Mouse (Mus musculus) MEL (cell line): Measurements from ENCODE around the gene Bzw2. TPM values are rescaled to one million over a fixed set of nuclear protein-coding genes. Genes with fewer than 3 reads are reported as not detected.

Experiments used
- DNase-seq: peaks from one replicate; pipeline ENCODE4 v3.0.0; 2011; ENCODE audit warnings: low read depth, low spot score
- H3K27ac ChIP-seq: 2 replicates; pipeline ENCODE4 v1.5.1; 2012; ENCODE audit warnings: low read depth, mild to moderate bottlenecking, control low read depth, low read length, moderate library complexity; ENCODE audit not compliant: control insufficient read depth
- H3K27me3 ChIP-seq, 2 experiments: fragments of 150-350 bp in 1 of 2; sonication (generic) in 1 of 2; 2 replicates each; pipeline ENCODE4 v1.6.1; 2012; ENCODE audit warnings: low read length in 2 of 2, mild to moderate bottlenecking in 2 of 2, improper control_type of control experiment in 1 of 2, moderate library complexity in 1 of 2; ENCODE audit not compliant: insufficient read depth in 2 of 2, control insufficient read depth in 1 of 2
- H3K36me3 ChIP-seq, 2 experiments: 2 replicates each; pipeline ENCODE4 v1.6.1; 2012 to 2014; ENCODE audit warnings: low read length in 2 of 2, improper control_type of control experiment in 1 of 2, inconsistent platforms in 1 of 2, mild to moderate bottlenecking in 1 of 2; ENCODE audit not compliant: insufficient read depth in 2 of 2, control insufficient read depth in 1 of 2
- H3K4me1 ChIP-seq, 2 experiments: fragments of 150-350 bp in 1 of 2; sonication (generic) in 1 of 2; 2 replicates each; pipeline ENCODE4 v1.6.1; 2012; ENCODE audit warnings: low read length in 2 of 2, improper control_type of control experiment in 1 of 2, mild to moderate bottlenecking in 1 of 2; ENCODE audit not compliant: insufficient read depth in 2 of 2, control insufficient read depth in 1 of 2
- H3K4me3 ChIP-seq, 2 experiments: fragments of 150-350 bp in 1 of 2; sonication (generic) in 1 of 2; 2 replicates each; pipeline ENCODE4 v1.5.1; 2012; ENCODE audit warnings: low read depth in 2 of 2, low read length in 2 of 2, mild to moderate bottlenecking in 2 of 2, moderate library complexity in 2 of 2, control low read depth in 1 of 2, improper control_type of control experiment in 1 of 2; ENCODE audit not compliant: control insufficient read depth in 1 of 2, insufficient read depth in 1 of 2
- H3K79me2 ChIP-seq: 2 replicates; pipeline ENCODE4 v1.6.1; 2012; ENCODE audit warnings: mild to moderate bottlenecking, low read length, moderate library complexity; ENCODE audit not compliant: control insufficient read depth, poor library complexity, insufficient read depth
- H3K9ac ChIP-seq: 2 replicates; pipeline ENCODE4 v1.6.1; 2012; ENCODE audit warnings: low read depth, mild to moderate bottlenecking, control low read depth, low read length, moderate library complexity; ENCODE audit not compliant: control insufficient read depth, poor library complexity, severe bottlenecking
- H3K9me3 ChIP-seq: fragments of 150-350 bp; sonication (generic); replicated peaks from 2 replicates; pipeline ENCODE4 v1.6.1; 2012; ENCODE audit warnings: mild to moderate bottlenecking, low read length, improper control_type of control experiment, moderate library complexity; ENCODE audit not compliant: insufficient read depth
- CHD1 ChIP-seq: IDR thresholded peaks from 2 replicates; pipeline ENCODE4 v1.6.1; 2012; ENCODE audit warnings: low read depth, mild to moderate bottlenecking, inconsistent platforms, low read length, improper control_type of control experiment
- CHD2 ChIP-seq: IDR thresholded peaks from 2 replicates; pipeline ENCODE4 v1.6.1; 2011; ENCODE audit warnings: low read length, improper control_type of control experiment
- CTCF ChIP-seq, 3 experiments: IDR thresholded peaks in 2 of 3; conservative IDR thresholded peaks in 1 of 3; 2 replicates each; pipeline ENCODE4 v1.5.1; 2011 to 2012; ENCODE audit warnings: low read length in 3 of 3, low read depth in 2 of 3, mild to moderate bottlenecking in 2 of 3, improper control_type of control experiment in 1 of 3, inconsistent platforms in 1 of 3, mixed read lengths in 1 of 3, moderate library complexity in 1 of 3; ENCODE audit not compliant: control insufficient read depth in 1 of 3, insufficient read depth in 1 of 3, poor library complexity in 1 of 3, severe bottlenecking in 1 of 3
- ETS1 ChIP-seq: IDR thresholded peaks from 2 replicates; pipeline ENCODE4 v1.6.1; 2012; ENCODE audit warnings: low read depth, mild to moderate bottlenecking, inconsistent platforms, low read length, improper control_type of control experiment, moderate library complexity
- GATA1 ChIP-seq: IDR thresholded peaks from 2 replicates; pipeline ENCODE4 v1.6.1; 2011; ENCODE audit warnings: low read depth, low read length, improper control_type of control experiment
- HCFC1 ChIP-seq: IDR thresholded peaks from 2 replicates; pipeline ENCODE4 v1.6.1; 2012; ENCODE audit warnings: low read depth, mild to moderate bottlenecking, inconsistent platforms, low read length, improper control_type of control experiment, moderate library complexity
- JUND ChIP-seq: IDR thresholded peaks from 2 replicates; pipeline ENCODE4 v1.6.1; 2011; ENCODE audit warnings: low read depth, mild to moderate bottlenecking, improper control_type of control experiment, low read length
- KAT2A ChIP-seq: conservative IDR thresholded peaks from 2 replicates; pipeline ENCODE4 v1.6.1; 2012; ENCODE audit warnings: low read depth, low read length, improper control_type of control experiment, inconsistent platforms
- MAX ChIP-seq: IDR thresholded peaks from 2 replicates; pipeline ENCODE4 v1.6.1; 2011; ENCODE audit warnings: low read length, improper control_type of control experiment
- MXI1 ChIP-seq: IDR thresholded peaks from 2 replicates; pipeline ENCODE4 v1.6.1; 2011; ENCODE audit warnings: mild to moderate bottlenecking, low read depth, low read length, improper control_type of control experiment
- MYB ChIP-seq: IDR thresholded peaks from 2 replicates; pipeline ENCODE4 v1.6.1; 2011; ENCODE audit warnings: mild to moderate bottlenecking, low read depth, low read length, improper control_type of control experiment
- NELFE ChIP-seq: IDR thresholded peaks from 2 replicates; pipeline ENCODE4 v1.6.1; 2011; ENCODE audit warnings: low read depth, low read length, improper control_type of control experiment
- NRF1 ChIP-seq: IDR thresholded peaks from 2 replicates; pipeline ENCODE4 v1.6.1; 2014; ENCODE audit warnings: low read depth, mild to moderate bottlenecking, inconsistent platforms, low read length, improper control_type of control experiment, moderate library complexity; ENCODE audit not compliant: poor library complexity, insufficient read depth, severe bottlenecking
- POLR2AphosphoS5 ChIP-seq: IDR thresholded peaks from 2 replicates; pipeline ENCODE4 v1.6.1; 2012; ENCODE audit warnings: low read depth, borderline replicate concordance, mild to moderate bottlenecking, inconsistent platforms, low read length, moderate library complexity, mixed read lengths
- RAD21 ChIP-seq: IDR thresholded peaks from 2 replicates; pipeline ENCODE4 v1.6.1; 2011; ENCODE audit warnings: mild to moderate bottlenecking, low read depth, low read length, improper control_type of control experiment
- SIN3A ChIP-seq: IDR thresholded peaks from 2 replicates; pipeline ENCODE4 v1.6.1; 2012; ENCODE audit warnings: low read length, improper control_type of control experiment, inconsistent platforms
- SMC3 ChIP-seq: IDR thresholded peaks from 2 replicates; pipeline ENCODE4 v1.6.1; 2011; ENCODE audit warnings: low read depth, low read length, improper control_type of control experiment
- TAL1 ChIP-seq: IDR thresholded peaks from 2 replicates; pipeline ENCODE4 v1.6.1; 2012; ENCODE audit warnings: mild to moderate bottlenecking, inconsistent platforms, low read length, moderate library complexity, mixed read lengths
- TBP ChIP-seq: IDR thresholded peaks from 2 replicates; pipeline ENCODE4 v1.8.0; 2011; ENCODE audit warnings: low read depth, low read length, improper control_type of control experiment
- TCF12 ChIP-seq: IDR thresholded peaks from 2 replicates; pipeline ENCODE4 v1.6.1; 2014; ENCODE audit warnings: low read depth, mild to moderate bottlenecking, inconsistent platforms, low read length, improper control_type of control experiment, moderate library complexity
- UBTF ChIP-seq: IDR thresholded peaks from 2 replicates; pipeline ENCODE4 v1.6.1; 2012; ENCODE audit warnings: low read depth, mild to moderate bottlenecking, inconsistent platforms, low read length, improper control_type of control experiment, moderate library complexity, borderline replicate concordance; ENCODE audit not compliant: insufficient read depth
- USF1 ChIP-seq: IDR thresholded peaks from 2 replicates; pipeline ENCODE4 v1.6.1; 2014; ENCODE audit warnings: low read depth, mild to moderate bottlenecking, inconsistent platforms, low read length, improper control_type of control experiment, moderate library complexity
- USF2 ChIP-seq, 2 experiments: IDR thresholded peaks; 2 replicates each; pipeline ENCODE4 v1.6.1; 2011 to 2012; ENCODE audit warnings: improper control_type of control experiment in 2 of 2, low read length in 2 of 2, borderline replicate concordance in 1 of 2, inconsistent platforms in 1 of 2, low read depth in 1 of 2, mild to moderate bottlenecking in 1 of 2; ENCODE audit not compliant: insufficient read depth in 1 of 2
- ZC3H11A ChIP-seq: IDR thresholded peaks from 2 replicates; pipeline ENCODE4 v1.6.1; 2012; ENCODE audit warnings: low read depth, mild to moderate bottlenecking, inconsistent platforms, low read length, improper control_type of control experiment
- ZKSCAN1 ChIP-seq: IDR thresholded peaks from 2 replicates; pipeline ENCODE4 v1.6.1; 2012; ENCODE audit warnings: low read depth, mild to moderate bottlenecking, inconsistent platforms, low read length, improper control_type of control experiment, moderate library complexity
- ZNF384 ChIP-seq: IDR thresholded peaks from 2 replicates; pipeline ENCODE4 v1.6.1; 2012; ENCODE audit warnings: low read depth, mild to moderate bottlenecking, inconsistent platforms, low read length, improper control_type of control experiment
- polyA plus RNA-seq, 2 experiments: library from polyadenylated mRNA; stranded (reverse) in 1 of 2; unstranded in 1 of 2; fragments of >175 nt in 1 of 2; fragments of >200 nt in 1 of 2; gene quantifications; 2 replicates each; pipeline versions ENCODE4 v1.2.1 to v1.2.4; 2012; ENCODE audit warnings: low replicate concordance in 2 of 2, low read depth in 1 of 2; ENCODE audit not compliant: insufficient read length in 2 of 2, insufficient read depth in 1 of 2, missing spikeins in 1 of 2
- total RNA-seq: library from RNA; depleted of rRNA; stranded (reverse); fragments of 300-350 nt; gene quantifications from 2 replicates; pipeline ENCODE4 v1.2.3, GENCODE M21; 2012

Gene Bzw2
- total and polyA plus RNA-seq, 3 experiments = 155 to 170 (median 157) TPM

DNA sequence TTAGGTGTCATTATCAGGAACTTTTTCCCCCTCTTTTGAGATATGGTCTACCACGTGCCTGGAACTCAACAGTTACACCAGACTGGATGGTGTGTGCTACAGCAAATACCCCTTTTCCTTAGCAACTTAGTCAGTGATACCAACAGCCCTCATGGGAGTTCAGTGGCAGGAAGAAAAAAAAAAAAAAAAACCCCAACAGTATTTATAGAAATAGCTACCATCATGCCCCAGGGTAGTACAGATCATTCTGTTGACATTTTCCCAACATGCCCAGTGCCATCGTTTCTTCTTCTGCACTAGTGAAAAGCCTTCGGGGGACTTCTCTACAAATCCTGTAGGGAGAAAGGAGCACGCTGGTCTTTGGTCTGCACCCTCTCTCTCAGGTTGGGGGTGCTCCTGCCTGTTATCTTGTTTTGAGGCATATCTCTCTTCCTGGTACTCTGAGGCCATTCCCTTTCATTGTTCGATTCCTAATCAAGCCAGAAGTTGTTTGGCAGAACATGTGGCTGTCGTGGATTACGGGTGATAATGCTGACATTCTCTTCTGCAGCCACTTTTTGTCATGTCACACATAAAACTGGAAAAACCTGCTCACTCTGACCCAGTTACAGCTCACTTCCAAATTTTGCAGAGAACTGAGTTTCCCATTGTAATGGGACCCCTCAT lies 6.4 kb upstream of the Bzw2 start (continued):
- TF ChIP-seq UBTF (no peak), JUND (no peak), GATA1 (peak; percentile 71; the same call in 1 of the 2 replicates), TCF12 (peak; percentile 71)

DNA sequence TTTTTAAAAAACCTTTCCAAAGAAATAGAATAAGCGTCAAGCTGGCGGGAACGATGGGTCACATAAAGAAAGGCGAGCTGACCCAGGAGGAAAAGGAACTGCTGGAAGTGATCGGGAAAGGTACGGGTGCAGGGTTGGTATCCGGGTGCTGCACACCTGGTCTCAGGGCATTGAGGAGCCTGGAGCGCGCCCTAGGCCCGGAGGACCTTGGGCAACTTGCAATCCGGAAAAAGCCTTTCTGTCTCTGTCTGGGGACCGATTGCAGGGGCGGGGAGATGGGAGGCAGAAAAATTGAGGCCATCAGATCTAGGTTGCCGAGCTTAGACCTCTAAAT lies 609 bp downstream of the Bzw2 start:
- H3K4me1 ChIP-seq = peaks cover 0 to 14% of the 10 kb centered on the region in 2 experiments
- DNase-seq = no peak
- peak overlapping the region; percentile 84 for H3K27ac ChIP-seq

GRCm38 (mm10) chr12:36156637-36157303 lies 1.1 kb downstream of the Bzw2 start, which contains the start of gene Ankmy2:
TSS of gene Ankmy2 (plus strand) at chr12:36157114.
- H3K27me3 ChIP-seq = no peaks in the 10 kb centered on the region
- H3K36me3 ChIP-seq = peaks cover 0 to 18% of the 10 kb centered on the region in 2 experiments; a peak in 2 of 4 replicates
- DNase-seq = peak; percentile 96
- H3K4me1 ChIP-seq = peaks cover 0 to 14% of the 10 kb centered on the region in 2 experiments
- no peaks in the 10 kb centered on the region for H3K9me3 ChIP-seq
- peak within 1 kb of the TSS; percentile 91 to 97 for H3K4me3 ChIP-seq
- peaks cover 51% of the 10 kb centered on the region for H3K79me2 ChIP-seq
- H3K27ac ChIP-seq = peak within 1 kb of the TSS; percentile 84
- peak within 1 kb of the TSS; percentile 94 for H3K9ac ChIP-seq
- TF ChIP-seq ETS1 (peak; percentile 7; the same call in 1 of the 2 replicates), USF1 (no peak), NRF1 (0 out of 2 replicates have a peak, but pooled peaks have one; percentile 14), SMC3 (no peak), CHD1 (peak; percentile 100), MAX (peak; percentile 56), JUND (no peak), MXI1 (peak; percentile 15; the same call in 1 of the 2 replicates), ZNF384 (peak; percentile 22; the same call in 1 of the 2 replicates), HCFC1 (peak; percentile 77), ZC3H11A (peak; percentile 34; the same call in 1 of the 2 replicates), RAD21 (no peak), SIN3A (peak; percentile 92), CTCF (IDR thresholded peaks at IDR 0.05 in 2 of 3, conservative IDR thresholded peaks at IDR 0.05 in 1 of 3; ENCODE audit: control insufficient read depth in 1 of 3, insufficient read depth in 1 of 3, low read depth in 2 of 3, low read length in 3 of 3, poor library complexity in 1 of 3, severe bottlenecking in 1 of 3) (no peak), ZKSCAN1 (no peak), CHD2 (no peak), KAT2A (no peak), TBP (peak; percentile 77), USF2 (IDR thresholded peaks at IDR 0.05; ENCODE audit: borderline replicate concordance in 1 of 2, insufficient read depth in 1 of 2, low read depth in 1 of 2, low read length in 2 of 2) (no peak), POLR2AphosphoS5 (peak; percentile 76), NELFE (peak; percentile 86)

More for the DNA sequence above, 609 bp downstream of the Bzw2 start:
- peaks cover 0 to 18% of the 10 kb centered on the region in 2 experiments; a peak in 2 of 4 replicates for H3K36me3 ChIP-seq
- H3K79me2 ChIP-seq = peaks cover 51% of the 10 kb centered on the region
- no peaks in the 10 kb centered on the region for H3K9me3 ChIP-seq
- TF ChIP-seq ZC3H11A = no peak
- no peak for TF ChIP-seq JUND
- TF ChIP-seq USF1 = no peak
- no peak for TF ChIP-seq POLR2AphosphoS5
- no peak for TF ChIP-seq MYB
- TF ChIP-seq MXI1 = no peak
- no peak for TF ChIP-seq TAL1
- TF ChIP-seq KAT2A = no peak
- H3K27me3 ChIP-seq = no peaks in the 10 kb centered on the region
- peak overlapping the region; percentile 91 to 97 for H3K4me3 ChIP-seq
- peak overlapping the region; percentile 88 for H3K9ac ChIP-seq
